Mouse (Mus musculus): ENCODE results near the gene Snap91.

GRCm38 (mm10) chr9:86736991-86737390 is 143.5 kb downstream of the Snap91 start:
- TF ChIP-seq CTCF (IDR thresholded peaks at IDR 0.05; ENCODE audit: low read depth) (no peak), EP300 (IDR thresholded peaks at IDR 0.05; ENCODE audit: low read depth) (no peak)

Data from liver, postnatal 0 days (tissue).